Mouse (Mus musculus): ENCODE measurements around the gene Btk.

The Btk gene

DNA sequence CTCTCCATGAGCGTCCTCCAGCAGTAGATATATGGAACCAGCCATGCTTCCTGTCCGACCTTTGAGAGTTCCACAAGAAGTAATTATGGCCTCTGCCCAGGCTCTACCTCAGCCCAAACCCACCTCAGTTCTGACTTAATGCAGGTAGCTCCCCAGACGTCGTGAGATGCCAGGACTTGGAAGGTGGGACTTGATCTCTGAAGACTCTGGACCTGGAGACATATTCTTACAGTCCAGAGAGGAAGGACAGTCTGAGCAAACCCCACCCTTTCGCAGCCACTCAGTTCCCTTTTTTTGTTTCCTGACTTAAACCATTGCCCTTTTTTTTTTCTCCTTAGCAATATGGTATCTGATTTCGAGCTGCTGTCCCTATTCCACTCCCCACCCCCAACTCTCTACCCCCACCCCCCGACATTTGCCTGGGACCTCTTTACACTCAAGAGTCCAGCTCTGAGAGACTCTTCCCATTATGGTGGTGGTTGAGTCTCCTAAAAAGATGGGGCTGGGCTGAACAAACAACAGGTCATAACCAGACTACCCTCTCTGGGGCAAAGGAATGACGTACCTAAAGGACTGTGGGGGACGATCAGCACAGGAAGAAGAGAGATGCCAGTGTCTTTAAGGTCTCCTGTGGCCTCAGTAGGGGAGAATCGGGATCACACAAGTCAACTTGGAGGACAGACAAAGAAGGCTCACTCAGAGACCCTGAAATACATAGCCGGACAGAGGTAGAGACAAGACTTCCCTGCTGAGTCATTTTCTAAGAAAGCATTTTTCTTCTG, at the start of gene Btk:
Btk (minus strand) TSS at position 683 of the 782 bp plus-strand sequence.
- DNase-seq: no peak

DNA sequence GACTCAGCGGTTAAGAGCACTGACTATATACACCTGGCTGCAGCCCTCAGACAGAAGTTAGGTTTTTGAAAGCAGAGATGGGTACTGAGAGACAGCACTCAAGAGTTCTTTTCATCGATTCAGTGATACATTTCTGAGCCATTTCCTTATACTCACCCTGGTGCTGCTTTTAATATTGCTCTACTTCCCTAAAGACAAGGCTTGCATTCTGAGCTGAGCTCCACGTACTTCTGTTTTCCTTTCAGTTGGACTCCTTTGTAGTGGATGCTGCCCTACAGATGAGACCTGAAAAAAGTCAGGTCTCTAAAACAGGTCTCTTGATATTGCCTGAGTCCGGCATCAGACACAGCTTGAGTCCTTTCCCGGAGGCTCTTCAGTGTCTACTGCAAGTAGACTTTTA, 49.3 kb upstream of the Btk start:
- no peak for DNase-seq

DNA sequence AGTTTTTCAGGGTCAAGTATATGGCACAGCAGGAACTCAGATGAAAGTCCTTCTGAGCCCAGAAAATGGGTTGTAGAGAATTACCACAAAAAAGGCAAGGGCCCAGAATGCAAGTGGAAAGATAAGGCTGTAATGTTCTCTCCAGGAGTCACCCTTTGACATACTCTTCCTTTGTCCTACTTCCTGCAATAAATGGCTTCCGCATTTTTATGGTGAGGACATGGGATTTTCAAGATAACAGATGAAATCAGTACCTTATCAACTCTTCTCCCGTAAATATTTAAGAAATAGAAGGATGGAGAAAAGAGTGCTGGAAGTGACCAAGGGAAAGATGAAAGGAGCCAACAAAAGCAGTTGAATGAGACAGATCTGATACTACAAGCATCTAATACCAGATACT, 44.8 kb upstream of the Btk start:
- DNase-seq: no peak

DNA sequence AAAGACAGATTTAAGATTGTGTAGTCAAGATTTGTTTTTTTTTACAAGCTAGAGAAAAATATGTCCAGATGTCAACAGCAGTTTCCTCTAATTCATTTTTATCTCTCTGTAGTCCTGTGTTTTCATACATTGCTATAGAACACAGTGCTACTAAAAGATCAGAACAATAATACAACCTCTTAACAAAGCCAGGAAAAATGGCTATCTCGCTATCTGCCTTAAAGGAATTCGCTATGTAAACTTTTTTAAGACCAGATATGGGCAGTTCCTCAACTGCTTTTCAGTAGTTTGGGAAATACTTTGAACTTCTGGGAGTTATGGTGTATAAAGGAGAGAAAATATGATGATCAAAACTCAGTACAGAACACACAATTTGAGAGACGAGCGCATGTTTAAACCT, 40.0 kb upstream of the Btk start:
- no peak for DNase-seq

DNA sequence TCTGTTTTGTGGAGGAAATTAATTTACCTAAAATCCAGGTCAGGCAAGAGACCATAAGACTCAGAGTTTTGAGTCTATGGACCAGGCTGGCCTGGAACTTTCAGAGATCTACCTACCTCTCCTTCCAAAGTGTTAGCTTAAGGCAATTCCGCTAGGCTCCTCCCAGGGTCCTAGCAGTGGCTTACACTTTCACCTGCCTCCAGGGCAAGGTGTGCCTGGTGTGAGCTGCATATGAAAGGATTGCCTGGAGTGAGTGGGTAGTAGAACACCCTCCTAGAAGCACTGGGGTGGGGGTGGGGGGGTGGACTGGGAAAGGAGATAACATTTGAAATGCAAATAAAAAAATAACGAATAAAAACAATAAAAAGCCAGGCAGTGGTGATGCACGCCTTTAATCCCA, 38.3 kb upstream of the Btk start:
- DNase-seq: no peak

DNA sequence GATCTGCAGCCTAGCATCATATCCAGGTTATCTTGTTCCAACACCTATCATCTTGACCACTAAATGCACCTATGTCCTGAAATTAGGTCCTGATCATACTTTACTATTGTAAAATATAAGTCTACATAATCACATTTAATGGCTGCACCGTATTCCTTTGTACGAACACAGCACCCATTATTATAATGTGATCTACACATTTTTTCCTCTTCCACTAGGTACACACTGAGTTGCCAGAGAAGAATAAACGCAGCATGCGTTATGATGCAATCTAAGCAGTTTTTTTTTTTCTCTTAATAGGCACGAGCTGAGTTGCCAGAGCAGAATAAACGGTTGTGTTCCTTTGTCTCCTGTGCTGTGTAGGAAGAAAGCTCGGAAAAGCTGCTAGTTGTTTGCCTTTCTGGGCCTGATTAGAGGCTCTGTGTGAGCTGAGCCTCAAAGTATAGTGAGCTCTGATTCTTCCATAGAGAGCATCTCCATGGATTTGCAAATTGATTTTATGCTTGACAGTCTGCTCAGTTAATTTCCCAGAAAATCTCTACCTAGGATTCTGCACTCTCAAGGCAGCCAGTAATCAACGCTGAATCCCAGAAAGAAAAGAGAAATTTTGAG, 37.0 kb upstream of the Btk start:
- no peak for DNase-seq

DNA sequence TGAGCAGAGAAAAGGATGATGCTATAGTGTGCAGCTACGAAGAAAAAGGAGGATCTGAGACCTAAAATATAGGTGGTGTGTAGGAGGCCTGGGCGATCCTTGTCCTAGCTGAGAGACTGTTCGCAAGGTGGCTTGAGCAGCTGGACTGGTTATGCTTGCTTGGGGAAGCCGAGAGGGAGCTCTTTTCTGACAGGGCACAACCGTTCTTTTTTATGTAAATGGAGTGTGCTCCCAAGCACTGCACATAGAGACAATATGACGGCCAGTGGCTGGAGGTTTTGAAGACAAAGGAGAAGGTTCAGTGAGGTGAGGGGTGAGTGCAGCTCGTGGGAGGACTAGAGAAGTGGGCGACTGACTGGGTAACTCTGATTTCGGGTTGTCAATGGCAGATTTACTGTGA, 36.3 kb upstream of the Btk start:
- no peak for DNase-seq

DNA sequence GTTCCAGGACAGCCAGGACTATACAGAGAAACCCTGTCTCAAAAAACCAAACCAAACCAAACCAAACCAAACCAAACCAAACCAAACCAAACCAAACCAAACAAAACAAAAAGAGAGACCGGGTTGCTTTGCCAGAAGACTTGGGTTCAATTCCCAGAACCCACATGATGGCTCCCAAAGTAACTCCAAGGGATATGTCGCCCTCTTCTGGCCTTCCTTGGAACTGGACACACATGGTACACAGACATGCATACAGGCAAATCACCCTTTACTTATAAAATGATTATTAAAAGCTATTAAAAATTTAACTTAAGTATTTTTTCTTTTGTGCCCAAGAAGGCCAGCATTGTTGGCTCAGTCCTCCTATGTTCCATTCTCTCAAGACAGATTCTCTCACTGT, 30.9 kb upstream of the Btk start:
- DNase-seq: no peak

DNA sequence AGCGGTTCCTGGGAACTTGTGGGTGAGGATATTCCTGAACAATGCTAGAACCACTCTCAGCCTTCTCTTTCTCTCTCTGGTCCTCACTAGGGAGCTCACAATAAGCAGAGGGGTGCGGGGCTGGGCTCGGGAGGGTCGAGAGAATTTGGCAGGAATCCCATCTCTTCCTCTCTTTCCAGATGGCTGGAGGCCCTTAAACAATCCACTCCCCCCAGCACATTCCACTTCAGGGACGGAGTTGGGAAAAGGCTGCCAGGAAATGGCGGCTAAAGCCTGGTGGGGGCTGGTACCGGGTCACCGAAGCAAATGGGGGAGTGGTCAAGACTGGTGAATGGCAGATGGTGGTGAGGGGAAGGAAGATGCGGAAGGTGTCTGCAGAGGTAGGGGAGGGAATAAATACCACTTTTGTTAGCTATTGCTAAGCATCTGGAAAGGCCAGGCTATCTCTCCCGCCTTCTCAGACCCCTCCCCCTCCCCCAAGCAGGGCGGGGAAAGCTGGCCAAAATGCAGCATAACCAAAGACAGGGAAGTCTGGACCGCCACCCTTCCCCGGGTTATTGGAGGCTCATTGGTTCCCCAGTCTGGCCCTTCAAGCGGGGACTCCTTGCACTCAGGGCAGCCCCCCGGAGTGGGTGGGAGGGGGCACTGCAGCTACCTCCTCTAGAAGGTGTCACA, 29.1 kb upstream of the Btk start:
- DNase-seq: peak; percentile 82

DNA sequence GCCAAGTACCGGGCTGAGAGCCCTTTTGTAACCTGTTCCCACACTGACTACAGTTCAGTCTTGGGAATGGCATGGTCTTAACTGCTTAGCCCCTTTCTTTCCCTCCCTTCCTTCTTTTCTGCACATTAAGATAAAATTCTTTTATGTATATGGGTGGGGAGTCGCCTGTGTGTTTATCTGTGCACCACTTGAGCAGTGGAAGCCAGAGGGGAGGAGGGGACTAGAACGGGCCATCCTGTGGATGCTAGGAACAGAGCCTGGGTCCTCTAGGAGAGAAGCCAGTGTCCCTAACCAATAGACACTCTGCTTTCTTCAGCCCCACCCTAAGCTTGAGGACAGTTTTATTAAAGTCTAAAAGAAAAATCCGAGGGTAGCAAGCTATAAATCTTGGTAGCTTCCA, 27.6 kb upstream of the Btk start:
- no peak for DNase-seq

DNA sequence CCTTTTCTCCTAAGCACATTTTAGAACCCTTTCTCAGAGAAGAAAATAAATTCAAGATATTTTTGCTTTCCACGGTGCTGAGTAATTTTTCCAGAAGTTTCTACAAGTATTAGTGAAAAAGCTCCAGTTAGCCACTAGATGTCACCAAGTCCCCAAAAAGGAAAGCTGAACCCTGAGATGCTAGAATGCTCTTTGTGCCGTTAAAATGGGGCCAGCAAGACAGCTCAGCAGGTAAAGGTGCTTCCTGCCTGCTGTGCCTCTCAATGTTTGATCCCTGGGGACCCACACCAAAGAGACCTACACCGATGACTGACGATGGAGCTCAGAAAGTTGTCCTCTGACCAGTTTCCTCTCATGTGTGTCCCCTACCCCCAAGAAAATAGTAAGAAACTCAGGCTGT, 26.1 kb upstream of the Btk start:
- DNase-seq: peak; percentile 32

DNA sequence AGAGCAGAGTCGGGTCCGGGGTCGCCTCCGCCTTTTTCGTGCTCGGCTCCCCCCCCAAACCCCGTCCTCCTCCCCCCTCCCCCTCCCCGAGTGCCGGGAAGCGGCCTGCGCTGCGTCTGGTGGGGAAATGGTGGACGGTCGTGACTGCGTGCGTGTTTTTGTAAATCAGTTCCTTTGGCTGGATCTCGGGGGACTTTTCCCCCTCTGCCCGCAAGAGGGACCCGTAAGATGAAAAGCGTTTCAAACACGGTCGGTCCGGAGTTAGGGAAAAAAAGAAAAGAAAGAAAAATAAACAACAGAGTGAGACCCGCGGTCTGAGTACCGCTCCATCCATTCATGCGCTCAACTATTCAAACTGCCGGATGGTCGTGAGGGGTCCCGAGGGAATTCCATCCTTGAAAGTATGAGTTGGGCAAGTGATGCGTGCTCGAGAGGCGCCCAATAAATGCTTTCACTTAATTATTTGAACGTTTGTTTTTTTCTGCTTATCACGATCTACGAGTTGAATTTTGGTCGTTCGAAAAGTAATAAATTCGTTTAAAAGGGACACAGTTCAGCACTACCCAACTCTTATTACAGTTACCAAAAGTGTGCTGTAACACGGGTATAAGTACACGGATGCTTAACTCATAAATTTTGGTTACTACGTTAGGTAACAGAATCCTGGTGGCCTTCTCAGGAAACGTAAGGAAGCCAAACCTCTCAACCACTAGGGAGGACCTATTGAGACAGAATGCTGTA, 18.2 kb upstream of the Btk start:
- DNase-seq: no peak

DNA sequence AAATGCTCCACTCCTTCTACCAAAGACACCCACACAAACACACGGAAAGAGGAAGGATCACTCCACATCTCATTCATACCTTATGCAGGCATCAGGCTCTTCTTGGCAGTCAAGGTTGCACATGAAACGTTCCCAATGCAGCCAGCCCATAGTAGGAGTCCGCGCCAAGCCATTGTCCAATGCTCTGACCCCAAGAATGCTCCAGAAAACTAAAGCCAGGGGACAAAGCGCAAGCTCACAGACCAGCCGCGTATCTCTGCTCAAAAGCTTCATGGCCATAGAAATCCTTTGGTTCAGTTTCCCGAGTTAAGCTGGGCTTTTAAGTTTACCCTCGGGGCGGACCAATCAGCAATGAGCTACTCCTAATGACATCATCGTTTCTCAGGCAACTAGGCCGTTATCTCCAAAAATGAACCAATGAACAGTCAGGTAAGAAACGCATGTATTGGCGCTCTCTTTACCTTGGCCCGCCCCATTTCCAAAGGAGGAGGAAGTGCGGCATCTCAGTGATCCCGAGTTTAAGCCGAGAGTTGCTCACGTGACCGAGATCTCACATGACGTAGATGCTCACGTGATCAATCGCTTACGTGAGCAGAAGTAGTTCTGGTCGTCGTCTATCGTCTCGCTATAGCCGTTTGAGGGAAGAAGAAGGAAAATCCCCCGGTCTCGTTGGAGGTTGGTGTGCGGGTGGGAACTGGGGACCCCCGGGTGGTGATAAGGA, 17.4 kb upstream of the Btk start, which contains the start of the genes Gla and Hnrnph2:
Gla (minus strand) TSS at position 467 of the 721 bp plus-strand sequence.
Hnrnph2 (plus strand) TSS at position 521 of the 721 bp plus-strand sequence.
- peak; percentile 95 for DNase-seq

DNA sequence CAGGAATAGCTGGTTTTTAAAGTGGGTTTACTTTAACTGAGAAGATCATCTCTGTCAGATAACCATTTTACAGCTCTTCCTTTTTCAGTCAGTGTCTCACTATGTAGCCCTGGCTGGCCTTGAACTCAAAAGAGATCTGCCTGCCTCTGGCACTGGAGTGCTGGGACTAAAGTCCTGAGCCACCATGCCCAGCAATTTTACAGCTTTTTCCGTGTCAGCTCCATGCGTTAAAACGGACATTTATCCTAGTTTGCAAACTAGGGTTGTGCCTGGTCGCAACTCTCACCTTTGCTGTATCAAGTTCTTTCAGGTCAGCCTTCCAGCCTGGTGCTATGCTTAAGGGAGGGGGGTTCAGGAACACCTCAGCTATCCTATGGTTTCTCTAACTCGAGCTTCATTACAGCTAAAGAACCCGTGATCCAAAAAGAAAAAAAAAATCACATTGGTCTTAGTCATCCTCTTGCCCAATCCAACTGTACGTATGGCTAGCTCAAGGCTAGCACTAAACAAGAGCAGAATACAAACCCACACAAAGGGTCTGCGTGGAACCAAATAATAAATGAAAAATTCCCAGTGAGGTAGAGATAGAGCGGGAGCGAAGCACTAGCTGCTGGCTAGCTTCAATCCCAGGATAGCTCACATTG, 16.7 kb upstream of the Btk start:
- no peak for DNase-seq

DNA sequence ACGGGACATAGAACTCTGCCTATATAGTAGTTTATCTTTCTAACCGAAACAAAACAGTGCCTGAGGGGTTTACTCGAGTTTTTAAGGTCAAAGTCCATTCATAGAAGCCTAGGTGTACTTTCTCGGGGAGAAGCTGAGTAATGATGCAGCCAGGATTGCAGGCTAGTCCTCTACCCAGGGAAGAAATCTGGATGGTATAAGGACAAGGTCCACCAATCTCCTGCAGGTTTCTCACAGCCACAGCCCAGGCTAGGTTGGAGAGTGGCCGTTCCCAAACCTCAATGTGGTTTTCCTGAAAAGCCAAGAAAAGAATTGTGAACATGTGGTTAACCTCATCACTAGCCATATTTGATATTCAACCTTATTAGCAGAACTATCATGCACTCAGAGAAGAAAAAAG, 6.5 kb upstream of the Btk start:
- no peak for DNase-seq

DNA sequence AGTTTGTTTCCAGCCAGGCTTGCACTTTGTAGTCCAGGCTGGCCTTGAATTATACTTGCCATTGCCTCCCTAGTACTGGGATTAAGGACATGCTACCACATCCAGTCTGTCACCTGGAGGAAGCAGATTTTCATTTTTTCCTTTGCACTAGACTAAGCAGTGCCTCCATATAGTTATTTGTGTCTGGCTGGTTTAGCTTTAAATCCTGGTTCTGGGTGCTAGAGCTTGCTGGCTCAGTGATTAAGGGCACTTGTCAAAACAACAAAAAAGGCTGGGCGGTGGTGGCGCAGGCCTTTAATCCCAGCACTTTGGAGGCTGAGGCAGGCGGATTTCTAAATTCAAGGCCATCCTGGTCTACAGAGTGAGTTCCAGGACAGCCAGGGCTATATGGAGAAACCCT, 5.6 kb upstream of the Btk start:
- DNase-seq: no peak

DNA sequence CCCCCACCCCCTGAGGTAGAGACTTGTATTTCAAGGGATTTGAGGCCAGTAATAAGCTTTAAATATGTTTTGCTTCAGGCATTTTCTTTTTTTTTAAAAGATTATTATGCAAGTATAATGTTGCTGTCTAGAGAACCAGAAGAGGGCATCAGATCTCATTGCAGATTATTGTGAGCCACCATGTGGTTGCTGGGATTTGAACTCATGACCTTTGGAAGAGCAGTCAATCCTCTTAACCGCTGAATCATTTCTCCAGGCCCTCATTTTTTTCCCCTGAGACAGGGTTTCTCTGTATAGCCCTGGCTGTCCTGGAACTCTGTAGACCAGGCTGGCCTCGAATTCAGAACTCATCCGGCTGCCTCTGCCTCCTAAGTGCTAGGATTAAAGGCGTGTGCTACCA, 4.9 kb upstream of the Btk start:
- no peak for DNase-seq

DNA sequence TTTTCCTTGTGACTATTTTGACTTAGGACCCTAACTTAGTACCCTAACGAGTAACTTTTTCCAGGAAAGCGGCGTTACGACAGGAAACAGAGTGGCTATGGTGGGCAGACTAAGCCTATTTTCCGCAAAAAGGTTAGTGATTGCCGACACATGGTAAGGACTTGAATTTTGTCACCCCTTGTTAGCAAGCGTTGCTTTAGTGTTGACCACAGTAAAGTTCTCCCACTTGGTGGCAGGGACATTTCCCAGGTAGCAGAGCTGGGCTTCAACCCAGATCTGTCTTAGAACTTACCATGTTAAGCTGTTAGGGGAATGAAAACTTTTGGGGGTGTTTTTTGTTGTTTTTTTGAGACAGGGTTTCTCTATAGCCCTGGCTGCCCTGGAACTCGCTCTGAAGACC, 3.1 kb upstream of the Btk start:
- no peak for DNase-seq

DNA sequence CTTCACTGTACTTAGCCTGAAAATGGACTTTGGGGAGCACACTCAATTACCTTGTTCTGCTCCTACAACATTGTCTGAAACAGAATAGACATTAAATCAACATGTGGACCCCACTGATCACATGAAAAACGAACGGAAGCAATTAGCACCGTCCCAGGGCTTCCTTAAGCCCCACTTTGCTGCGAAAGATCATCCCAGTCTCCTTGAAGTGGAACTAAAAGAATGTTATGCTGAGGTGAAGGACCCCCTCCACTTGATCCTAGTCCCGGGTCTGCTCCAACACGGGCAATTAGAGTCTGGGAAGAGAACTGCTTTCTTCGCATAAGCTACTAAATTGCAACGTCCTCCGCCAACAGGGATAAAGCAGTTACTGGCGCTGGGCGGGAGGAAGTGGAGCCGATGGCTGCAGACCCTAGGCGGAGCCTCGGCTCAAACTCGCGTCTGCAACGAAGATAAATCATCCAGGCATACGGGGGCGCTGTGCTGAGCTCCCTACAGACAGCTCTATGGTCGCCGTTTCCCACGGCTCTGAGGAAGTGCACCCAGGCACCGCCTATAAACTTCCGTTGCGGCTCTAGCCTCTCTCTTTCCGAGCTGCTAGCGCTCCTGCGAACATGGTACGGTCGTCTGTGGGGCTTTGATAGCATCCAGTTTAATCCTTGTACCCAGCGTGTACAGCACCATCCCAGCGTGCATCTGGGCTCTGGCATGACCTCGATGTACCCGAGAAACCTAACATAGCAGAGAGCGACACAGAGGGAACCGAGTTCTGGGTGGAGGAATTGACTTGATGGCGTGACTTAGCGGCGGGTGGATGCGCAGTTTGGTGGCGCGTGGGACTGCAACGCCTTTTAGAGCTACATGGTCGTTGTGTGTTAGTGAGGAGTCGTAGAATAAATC, 2.0 kb upstream of the Btk start, which contains the start of gene Rpl36a:
Rpl36a (plus strand) TSS at position 552 of the 900 bp plus-strand sequence.
- peak; percentile 95 for DNase-seq

DNA sequence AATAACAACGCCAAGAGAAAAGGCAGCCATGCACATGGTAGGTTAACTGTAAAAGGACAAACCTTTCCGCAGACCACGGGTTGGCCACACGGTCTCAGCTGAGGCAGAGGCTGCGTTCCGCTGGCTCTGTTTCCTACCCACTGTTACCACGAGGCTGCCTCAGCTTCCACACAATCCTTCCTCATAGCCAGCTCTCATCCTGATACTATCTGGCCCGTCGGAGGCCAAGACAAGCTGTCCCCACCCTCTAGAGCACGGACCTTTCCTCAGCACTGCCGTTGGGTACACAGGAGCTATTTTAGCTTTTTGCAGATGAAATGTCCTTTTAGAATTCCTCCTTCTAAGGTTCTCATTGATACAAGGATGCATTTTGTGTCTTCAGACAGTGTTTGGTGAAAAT, 1.1 kb downstream of the Btk start:
- no peak for DNase-seq

All from lung, postnatal 10 days (tissue).